In genomic region chr7:112656141-112656662, GRCm38 (mm10) we compare ENCODE assay signal across 9 mouse cellular contexts. TPM values are rescaled to one million over a fixed set of nuclear protein-coding genes. Genes with fewer than 3 reads are reported as not detected.
A peak's percentile ranks its signal among the peaks of the same experiment; 100 is the strongest.
DNase-seq lines count a peak whose midpoint lies in the region; ATAC-seq and TF ChIP-seq lines count a peak whose summit lies in the region.
"Had no signal": no experiment of that assay in that cellular context is flagged by ENCODE, and none has a peak within 500 bp of the region (broad histone marks: within the 10 kb centered on the region; RNA-seq: fewer than 3 reads in every experiment).

No protein-coding gene starts in this region.

- H3K4me3 ChIP-seq in liver, postnatal 0 days (ENCODE audit: low read depth, low read length) = no peak overlapping the region

- H3K27me3 ChIP-seq in liver, postnatal 0 days (ENCODE audit: insufficient read depth, low read length) = no peaks in the 10 kb centered on the region

- WGBS in liver, postnatal 0 days (ENCODE audit: insufficient replicate concordance) = 21% methylated on average over 9 of the region's 9 CpGs

- no peaks in the 10 kb centered on the region for H3K4me1 ChIP-seq in liver, postnatal 0 days (ENCODE audit: insufficient read depth)

- no peak overlapping the region for H3K4me2 ChIP-seq in liver, postnatal 0 days (ENCODE audit: low read depth, low read length)

- no peak overlapping the region for H3K9ac ChIP-seq in liver, postnatal 0 days (replicated peaks)

- DNase-seq in urinary bladder, adult 2 months (ENCODE audit: low spot score) = peak; percentile 35
- DNase-seq in urinary bladder, postnatal 10 days (ENCODE audit: low spot score) = no peak
- DNase-seq in heart, postnatal 4 days = peak; percentile 91
- peak; percentile 21 for DNase-seq in liver, postnatal 0 days
- DNase-seq in urinary bladder, postnatal 36 days (ENCODE audit: low spot score in 2 of 2) = peak; percentile 59 to 74
- no peak for DNase-seq in right cerebral cortex, postnatal 36 days (ENCODE audit: low spot score in 2 of 2)
- DNase-seq in frontal cortex, adult 2 months (ENCODE audit: extremely low spot score in 1 of 2, low spot score in 1 of 2) = no peak
- DNase-seq in T-cell, adult 2 months (ENCODE audit: low spot score) = no peak

- no peak for TF ChIP-seq CTCF in liver, postnatal 0 days (IDR thresholded peaks at IDR 0.05; ENCODE audit: low read depth)

- ATAC-seq in liver, postnatal 0 days = peak; percentile 55; the same call in 1 of the 2 replicates

- no peaks in the 10 kb centered on the region for H3K9me3 ChIP-seq in liver, postnatal 0 days (ENCODE audit: low read length)

- no peak overlapping the region for H3K27ac ChIP-seq in liver, postnatal 0 days (ENCODE audit: low read depth)
- H3K27ac ChIP-seq: macrophage had no signal

- no peak for TF ChIP-seq EP300 in liver, postnatal 0 days (IDR thresholded peaks at IDR 0.05; ENCODE audit: low read depth)

- no peaks in the 10 kb centered on the region for H3K36me3 ChIP-seq in liver, postnatal 0 days (replicated peaks; ENCODE audit: insufficient read depth, low read length)

RNA-seq across cellular contexts. Expression of gene Tead1, which starts 22.9 kb away (rescaled TPM):
- polyA plus RNA-seq in urinary bladder, adult 2 months (2012; rRNA removed) = 43.5 and 60.2 TPM in 2 replicates
- total RNA-seq in heart, postnatal 4 days (2021) = 100 to 1,000 TPM; 180 to 186 TPM
- 1.4 and 2.1 TPM in 2 replicates for polyA plus RNA-seq in liver, postnatal 0 days (2015; fragmentation: Nextera tagmentation; extraction: Ambion mirVana)
- 8.1 TPM in 2 replicates for polyA plus RNA-seq in frontal cortex, adult 2 months (2012; rRNA removed)
- polyA plus RNA-seq: macrophage had no signal

Comparison
In these comparisons a context has a peak if more than half of its experiments do, and no peak if none do; other contexts are left out.
1. DNase-seq: peak in urinary bladder, adult 2 months (single experiment), heart, postnatal 4 days (single experiment), liver, postnatal 0 days (single experiment) and urinary bladder, postnatal 36 days (2 of 2); none in urinary bladder, postnatal 10 days (single experiment), right cerebral cortex, postnatal 36 days (0 of 2), frontal cortex, adult 2 months (0 of 2) and T-cell, adult 2 months (single experiment).